Mouse (Mus musculus) testis, postnatal 10 days (tissue): ENCODE results near the gene Il18rap.

Source experiments
- DNase-seq: peaks from one replicate; pipeline ENCODE4 v3.0.0; 2021; ENCODE audit warnings: low spot score

The Il18rap gene

DNA sequence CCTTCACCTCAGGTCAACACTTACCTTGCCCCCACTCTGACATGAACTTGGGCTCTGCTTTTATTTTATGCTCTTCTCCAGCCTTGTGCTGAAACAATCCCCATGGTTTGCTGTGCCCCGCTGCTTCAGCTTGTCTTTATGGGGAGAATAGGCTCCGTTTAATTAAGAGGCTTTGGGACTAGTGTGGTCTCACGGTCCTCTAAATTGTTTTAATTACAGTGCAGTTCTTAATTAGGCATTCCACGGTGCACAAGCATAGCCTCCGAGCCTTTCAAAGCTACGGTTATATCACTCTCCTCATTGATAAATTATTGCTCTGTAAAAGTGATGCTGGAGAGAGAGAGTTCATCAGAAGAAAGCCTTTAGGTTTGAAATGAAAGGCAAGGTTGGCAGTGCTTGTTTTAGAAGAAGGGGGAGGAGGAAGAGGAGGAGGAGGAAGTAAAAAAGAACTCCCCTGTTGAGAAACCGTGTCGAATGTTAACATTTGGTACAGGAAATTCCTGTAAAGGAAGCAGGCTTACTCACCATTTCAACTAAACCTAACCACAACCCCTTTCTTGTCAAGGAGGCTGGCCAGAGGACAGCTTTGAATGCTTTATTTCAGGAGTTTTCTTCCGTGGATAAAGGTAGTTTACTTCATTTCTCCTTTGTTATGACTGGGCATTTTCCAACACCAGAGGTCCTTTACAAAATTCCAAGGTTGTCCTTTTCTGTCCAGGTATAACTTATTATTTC, at the start of gene Il18rap:
Gene Il18rap, plus strand, starts transcription at position 512 of the 735 bp plus-strand sequence.
- DNase-seq: no peak

DNA sequence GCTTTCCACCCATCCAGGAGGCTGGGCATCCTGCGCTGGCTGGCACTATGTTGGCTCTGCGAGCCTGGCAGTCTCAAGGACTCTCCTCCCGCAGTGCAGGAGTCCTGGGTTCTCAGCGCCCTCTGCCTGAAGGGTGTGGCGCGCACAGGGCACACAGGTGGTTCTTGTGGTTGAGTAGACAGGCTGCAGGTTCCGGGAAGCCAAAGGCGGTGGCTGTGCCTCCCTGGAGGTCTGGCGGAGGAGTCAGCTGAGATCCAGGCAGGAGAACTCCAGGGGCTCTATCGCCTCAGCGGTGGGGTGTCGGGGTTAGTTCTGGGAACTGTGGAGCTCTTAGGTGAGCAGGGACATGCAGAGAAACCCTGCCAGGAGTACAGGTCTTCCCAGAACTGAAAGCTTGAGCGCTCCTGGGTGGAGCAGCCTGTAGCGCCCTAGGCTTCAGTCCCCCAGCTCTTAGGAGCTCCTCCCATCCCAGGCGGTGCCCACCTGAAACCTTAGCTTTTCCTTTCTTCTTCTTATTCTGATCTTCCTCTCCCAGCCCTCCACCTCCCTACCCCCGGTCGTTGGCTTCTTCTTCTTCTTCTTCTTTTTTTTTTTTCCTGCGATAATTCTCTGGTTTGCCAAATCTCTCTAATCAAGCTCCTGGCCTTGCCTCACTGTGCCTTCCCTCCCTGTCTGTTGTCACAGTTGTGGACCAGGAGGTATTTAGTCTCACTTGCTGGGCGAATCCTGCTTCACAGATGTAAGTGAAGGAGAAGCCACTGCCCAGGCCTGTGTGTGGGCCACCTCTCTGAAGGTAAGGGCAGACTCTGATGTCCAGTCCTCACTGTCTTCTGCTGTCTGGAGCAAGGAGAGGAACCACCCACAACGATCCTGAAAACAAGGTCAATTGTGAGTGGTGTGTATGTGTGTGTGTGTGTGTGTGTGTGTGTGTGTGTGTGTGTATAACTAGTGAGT, 49.4 kb upstream of the Il18rap start, which contains the start of gene Il18r1:
Gene Il18r1, plus strand, starts transcription at position 76 of the 954 bp plus-strand sequence.
- DNase-seq: no peak

DNA sequence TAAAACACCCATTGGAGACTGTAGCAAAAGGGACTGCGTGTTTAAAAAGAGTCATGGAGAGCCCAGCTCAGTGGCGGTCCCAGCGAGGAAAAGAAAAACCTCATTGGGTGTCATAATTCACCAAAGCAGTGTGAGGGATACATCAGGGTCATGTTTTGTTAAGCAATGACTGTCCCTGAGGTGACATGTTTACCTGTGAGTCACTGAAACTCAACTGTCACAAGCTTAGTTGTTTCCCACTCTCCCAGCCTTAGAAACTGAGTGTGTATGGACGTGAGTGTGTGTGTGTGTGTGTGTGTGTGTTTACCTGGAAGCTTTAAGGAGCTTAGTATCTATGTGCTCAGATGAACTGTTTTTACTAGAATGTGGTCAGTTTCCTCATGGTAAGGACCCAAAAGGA, 47.9 kb upstream of the Il18rap start:
- no peak for DNase-seq

DNA sequence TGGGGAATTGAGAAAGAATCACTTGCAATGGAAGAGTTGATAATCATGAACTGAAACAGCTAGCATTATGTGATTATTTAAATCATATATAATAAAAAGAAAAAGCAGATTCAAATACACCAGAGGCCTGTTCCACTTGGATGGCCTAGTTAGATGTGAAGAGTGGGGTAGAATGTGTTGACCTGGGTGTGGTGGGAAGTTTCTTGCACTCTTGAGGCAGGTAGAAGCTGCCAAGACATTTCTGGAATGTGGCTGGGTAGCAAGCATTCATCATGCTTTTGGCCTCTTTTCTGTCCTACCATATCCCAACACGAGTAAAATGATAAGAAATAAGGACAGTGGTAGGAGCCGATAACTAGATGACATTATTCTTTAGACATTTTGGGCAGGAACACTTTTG, 46.4 kb upstream of the Il18rap start:
- DNase-seq: no peak

DNA sequence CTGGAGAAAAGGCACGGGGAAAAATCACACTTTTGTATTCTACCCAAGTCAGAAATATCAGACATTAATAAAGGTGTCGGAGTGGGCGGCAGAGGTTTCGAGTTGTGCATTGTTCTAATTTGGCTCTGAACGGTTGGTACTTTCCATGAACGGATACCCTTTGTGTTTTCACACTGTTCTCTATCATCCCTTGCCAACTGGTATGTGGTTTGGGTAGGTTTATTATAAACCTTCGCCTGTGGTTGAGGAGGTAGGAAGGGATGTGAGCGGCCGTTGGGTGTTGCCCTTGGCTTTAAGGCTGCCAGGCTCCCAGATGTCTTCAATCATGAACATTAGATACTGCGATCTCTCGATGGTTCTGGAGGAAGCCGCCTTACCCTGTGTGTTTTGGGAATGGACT, 45.3 kb upstream of the Il18rap start:
- DNase-seq: no peak

DNA sequence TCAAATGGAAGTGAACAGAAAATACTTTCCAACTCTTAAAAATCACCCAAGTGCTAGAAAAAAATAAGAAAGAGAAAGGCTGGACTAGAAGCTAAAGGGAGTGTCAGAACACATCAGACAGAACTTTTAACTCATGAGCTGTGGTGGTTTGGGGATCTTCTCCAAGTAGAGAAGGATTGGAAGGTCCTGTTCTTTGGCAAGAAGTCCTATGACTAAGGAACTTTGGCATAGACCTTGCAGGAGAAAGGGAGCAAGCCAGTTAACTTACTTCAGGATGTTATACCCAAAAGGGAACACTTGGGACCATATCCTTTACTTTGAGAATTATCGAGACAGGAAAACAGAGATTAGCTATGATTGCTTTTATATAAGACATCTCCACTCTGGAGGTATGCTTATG, 42.8 kb upstream of the Il18rap start:
- no peak for DNase-seq

DNA sequence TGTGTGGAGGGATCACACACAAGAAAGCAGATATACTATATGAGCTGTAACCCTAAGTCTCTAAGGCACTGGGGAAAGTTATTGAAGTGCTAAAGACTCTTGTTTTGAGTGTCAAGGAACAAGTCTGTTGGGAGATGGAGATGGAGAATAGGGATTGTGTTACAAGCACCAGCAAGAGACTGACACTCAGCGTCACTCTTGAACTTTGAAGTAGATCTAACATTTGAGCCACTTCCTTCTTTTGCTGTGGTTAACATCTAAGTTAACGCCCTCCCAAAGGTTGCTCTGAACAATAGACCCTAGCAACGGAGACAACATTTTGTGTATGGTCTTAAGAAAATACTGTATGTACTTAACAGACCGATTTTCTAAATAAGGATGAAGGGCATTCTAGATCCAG, 41.5 kb upstream of the Il18rap start:
- DNase-seq: no peak

DNA sequence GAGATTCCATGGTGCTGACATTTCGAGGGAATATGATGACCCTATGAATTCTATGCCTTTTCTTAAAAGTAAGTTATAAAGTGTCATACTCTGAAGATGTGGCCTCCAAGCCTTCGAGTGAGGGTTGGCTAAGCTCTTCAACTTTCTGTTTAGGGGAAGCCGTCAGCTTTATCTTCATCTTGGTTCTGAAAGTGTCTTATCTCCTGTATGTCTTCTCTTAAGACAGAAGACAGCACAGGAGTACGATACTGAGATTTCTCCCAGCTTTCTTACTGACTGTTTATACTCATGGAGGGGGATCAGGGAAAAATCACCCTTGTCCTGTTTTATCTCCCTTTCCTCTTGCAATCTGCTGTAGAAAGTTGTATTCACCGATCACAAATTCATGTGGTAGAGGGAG, 40.8 kb upstream of the Il18rap start:
- no peak for DNase-seq

DNA sequence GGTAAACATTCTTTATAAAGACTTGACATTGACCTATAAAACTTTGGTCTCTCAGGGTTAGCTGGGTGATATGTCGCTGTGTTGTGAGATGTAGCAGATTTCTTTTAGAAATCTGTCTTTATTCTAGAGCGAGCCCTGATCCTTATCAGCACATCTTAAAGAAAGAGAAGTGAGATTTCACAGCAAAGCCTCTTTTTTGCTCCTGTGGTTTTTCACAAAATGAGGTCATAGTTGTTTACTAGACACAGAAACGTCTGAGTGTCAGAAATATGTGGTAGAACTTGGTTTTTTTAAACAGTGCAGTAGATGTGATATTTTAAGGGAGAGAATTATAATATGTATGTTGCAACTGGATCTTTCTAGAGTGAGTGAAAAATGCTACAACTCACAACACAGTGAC, 39.5 kb upstream of the Il18rap start:
- DNase-seq: no peak

DNA sequence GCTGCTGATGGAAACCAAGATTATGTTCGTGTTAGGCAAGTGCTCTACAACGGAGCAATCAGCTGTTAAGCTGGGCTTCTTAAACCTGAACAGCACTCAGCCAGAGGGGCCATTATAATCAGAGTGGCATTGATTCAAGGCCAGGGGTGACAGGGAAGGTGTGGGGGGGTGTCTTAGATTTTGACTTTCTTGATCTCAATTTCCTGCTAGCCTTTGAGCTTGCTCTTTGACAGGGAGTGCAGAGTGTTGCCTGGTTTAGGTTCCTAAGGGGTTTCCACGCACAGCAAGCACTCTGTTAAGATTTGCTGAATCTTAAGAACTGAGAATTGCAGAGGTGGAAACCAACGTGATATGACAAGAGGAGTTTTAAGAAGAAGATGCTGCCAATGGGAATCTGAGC, 38.4 kb upstream of the Il18rap start:
- no peak for DNase-seq

DNA sequence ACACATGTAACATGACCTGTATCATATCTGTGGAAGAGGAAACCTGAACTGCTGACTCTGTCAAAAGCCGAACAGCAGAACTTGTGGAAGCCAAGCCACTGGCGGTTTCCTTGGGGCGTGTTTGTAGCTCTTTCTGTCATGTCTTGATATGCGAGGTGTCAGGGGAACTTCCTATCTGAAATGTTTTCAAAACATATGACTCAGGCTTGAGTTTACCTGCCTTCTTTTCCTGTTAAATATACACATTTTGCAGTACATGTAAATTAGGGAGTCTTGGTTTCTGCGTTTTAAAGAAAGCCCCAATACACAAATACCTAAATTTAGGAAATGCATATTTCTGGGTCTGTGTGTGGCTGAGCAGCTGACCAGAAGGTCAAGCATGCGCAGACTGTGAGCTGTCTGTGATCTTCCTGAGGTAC, 35.6 kb upstream of the Il18rap start:
- DNase-seq: no peak

DNA sequence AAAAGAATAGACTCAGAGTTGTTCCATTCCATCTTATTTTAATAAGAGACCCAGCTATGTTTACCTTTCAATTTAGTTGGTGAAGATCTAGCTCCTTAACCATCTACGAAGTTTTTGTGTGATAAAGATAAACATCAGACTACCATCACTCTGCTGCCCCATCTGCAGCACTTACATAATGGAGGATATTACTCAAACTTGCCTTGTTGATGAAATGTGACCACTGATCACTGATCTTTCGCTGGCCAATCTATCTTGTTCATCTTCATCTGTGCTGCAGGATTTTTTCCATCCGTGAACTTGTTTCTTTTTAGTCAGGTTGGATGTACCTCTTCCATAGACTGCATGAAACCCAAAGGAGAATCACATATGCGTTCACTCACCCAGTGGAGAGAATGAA, 20.6 kb upstream of the Il18rap start:
- DNase-seq: no peak

DNA sequence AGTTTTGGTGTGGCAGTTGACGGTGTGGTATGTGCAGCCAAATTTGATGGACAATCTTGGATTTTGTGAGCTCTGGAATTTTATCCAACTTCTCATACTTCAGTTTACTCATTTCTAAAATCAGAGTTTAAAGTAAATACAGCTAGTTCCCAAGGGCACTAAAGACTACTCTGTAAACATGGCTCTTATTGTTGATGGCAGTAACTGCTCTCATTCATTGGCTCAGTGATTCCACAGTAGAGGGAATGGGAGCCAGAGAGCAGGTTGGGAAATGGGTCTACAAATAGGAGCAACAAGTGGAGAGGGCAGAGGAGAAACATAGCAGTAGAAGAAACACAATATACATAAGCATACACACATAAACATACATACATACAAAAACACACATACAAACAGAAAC, 15.5 kb upstream of the Il18rap start:
- DNase-seq: no peak

DNA sequence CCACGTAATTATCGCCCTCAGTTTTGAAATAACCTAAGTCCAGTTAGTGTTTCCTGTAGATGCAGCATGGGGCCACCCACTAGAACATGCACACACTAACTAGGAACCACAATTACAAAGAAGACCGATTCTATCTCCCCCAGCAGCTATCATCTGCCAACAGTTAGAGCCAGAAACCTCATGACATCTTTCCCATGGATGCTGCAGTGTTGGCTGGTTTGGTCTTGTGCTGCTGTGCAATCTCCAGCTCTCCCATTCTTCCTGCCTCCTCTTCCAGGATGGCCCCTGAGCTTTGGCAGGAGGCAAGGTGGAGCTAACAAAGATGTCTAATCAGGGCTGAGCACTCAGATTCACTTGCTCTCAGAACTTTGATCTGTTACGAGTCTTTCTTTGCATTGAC, 14.0 kb upstream of the Il18rap start:
- no peak for DNase-seq

DNA sequence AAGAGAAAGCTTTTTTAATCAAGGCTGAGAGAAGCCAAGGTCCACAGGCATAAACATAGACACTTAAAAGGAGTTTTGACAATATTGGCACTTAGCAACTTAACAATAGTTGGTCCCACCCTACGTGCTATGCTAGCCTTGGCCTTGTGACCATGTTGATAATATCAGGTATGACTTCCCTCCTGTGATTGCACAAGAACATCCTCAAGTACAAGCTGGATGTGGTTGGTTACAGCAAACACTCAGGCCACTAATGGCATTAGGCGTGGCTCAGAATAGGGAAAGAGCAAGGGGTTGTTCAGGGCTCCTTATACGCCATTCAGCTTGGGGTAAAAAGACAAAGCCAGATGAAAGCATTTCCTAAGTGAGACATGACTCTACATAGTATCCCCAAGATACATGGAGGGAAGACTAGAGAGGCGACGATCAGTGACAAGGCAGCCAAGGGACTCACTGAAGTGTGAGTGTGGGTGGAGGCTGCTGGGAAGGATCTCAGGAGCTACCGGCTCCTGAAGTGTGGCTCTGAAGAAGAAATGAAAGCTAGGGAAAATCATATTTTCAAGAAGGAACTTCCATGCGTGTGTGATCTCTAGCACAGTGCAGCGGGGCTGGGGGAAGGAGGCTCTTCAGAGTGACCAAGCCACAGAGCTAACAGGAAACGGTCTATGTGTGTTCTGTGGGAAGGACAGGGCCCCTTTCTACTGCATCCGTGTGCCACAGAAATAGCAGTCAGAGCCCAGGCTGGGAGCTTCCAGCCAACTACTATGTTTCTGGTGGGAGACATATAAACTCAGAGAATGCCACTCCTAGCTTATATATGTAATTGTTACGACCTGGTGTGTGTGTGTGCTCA, 13.4 kb upstream of the Il18rap start:
- DNase-seq: no peak

DNA sequence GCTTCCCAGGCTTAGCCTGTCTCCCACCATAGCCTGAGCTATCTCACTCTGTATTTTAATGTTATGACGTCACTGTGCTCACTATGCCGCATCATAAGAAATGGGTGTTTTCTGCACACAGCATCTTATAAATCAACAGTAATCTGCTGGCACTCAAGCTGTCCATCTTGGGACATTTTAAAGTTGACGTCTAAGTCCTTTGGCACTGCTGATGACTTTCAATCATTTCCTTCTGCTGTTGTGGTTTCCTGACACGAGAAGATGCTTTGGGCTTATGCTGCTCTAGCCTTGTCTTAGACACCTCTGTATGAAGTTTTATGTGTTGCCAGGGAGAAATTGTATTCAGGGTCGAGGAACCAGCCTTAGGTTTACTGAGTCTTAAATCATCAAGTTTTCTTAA, 10.6 kb upstream of the Il18rap start:
- no peak for DNase-seq

DNA sequence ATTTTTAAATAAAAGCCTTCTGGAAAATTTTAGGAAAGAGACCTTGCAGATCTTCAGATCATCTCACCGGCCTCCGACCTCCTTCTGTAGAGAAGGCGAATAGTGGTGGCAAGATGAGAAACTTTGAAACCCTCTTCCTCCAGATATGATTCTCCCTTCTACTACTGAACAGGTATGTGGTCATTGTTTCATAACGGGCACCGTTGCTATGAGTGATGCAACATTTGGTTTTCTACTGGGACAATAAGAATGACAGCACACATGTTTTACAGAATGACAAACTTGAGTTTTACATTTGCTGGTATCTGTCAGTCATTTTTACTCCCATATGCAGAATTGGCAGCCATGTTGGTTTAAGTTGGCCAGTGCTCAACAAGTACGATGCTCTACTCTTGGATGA, 1.2 kb downstream of the Il18rap start:
- no peak for DNase-seq

DNA sequence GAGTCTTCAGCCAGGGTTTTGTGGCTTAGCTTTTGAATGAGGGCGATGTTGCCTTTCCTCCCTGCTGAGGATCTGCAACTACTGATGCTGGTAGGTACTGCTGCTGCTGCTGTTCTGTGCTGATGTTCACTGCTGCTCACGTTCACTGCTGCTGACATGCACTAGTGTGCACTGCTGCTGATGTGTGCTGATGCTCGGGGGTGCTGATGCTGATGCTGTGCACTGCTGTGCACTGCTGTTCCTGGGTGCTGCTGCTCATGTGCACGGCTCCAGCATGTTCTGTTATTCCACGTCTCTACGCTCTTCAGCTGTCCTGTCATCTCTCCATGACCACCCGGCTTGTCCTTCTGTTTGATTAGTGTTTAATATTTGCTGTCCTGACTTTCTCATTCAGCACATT, 7.8 kb downstream of the Il18rap start:
- no peak for DNase-seq

DNA sequence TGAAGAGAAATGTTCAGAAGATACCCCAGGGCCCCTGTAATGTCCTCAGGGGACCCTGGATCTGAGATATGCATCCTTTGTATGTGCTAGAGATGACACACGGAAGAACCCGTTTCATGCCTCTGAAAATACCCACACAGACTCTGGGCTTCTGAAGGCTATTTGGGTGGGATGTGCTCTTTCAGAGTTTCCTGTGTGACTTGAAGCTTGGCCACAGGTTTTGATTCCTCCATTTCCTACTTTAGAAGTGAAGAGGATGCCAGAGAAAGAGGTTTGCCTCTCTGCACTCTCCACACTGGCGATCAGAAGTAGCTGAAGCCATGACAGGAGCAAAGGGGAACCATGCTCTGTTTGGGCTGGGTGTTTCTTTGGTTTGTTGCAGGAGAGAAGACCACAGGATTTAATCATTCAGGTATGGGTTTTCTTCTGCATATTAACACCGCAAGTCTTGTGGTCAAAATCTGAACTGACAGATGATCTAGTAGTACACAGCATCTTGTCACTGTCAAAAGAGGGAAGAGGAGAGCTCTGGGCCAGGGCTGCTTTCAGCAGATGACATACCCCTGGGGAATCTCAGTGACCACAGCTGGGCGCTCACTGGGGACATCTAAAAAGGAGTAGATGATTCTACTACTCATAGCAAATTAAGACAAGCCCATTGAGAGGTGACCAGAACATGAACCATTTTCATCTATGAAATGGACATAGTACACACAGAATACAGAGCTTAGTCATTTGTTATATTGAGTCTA, 9.0 kb downstream of the Il18rap start:
- DNase-seq: no peak

DNA sequence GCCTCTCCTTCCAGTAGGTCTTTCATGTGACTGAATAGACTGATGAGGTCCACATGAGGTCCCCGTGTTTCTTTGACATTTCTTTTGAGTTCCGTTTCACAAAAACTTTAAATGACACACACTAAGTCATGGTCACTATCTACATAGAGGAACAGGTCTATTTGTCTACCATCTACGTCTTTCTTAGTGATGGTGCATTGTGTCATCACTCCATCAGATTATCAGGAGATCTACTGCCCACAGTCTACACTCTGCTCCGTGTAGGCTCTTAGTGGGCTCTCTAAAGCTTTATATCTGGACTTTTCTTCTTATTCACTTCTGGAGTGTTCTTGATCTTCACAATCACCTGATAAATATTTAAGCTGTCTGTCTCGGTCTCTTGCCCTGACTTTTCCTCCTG, 14.1 kb downstream of the Il18rap start:
- no peak for DNase-seq

DNA sequence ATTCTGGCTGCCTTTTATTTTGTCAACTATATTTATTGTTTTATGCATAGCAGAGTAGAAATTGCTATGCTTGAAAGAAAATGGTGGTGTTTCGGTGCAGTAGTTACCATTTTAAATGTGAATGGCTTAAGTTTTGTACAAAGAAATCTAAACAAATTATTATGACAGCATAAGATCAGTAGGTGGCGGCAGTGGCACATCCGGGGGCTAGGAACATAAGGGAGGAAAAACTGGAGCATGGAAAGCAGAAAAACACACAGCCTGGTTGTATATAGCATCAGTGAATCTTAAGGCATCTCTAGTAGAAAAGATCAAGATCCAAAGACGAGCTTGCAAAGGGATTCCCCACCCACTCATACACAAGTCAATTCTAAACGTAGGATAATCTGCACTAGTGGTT, 22.4 kb downstream of the Il18rap start:
- DNase-seq: no peak

DNA sequence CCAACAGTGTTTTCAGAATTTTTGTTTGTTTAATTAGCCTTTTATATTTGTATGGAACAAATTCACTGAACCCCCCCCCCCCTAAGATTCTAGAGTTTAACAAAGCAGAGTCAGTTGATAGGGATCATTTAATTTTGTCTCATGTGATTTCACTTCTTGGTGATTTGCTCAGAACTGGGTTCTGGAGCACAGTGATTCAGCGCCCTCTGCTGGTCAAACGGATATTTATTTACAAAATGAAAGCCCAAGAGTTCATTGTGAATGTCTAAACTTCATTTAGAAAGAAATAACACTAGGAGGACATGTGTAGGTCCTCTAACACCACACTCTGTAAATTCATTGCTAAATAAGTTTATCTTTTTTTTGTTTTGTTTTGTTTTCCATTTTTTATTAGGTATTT, 29.5 kb downstream of the Il18rap start:
- DNase-seq: peak; percentile 80
